Mouse (Mus musculus) left cerebral cortex, adult 11 months (tissue): ENCODE measurements at regions not wholly inside any gene's neighbourhood (a gene's known extent, or its start where the extent isn't known, plus 50 kb on each side); places are given as distances from the start of the nearest gene placed in this dataset.

Experiments
- DNase-seq: peaks from one replicate; pipeline ENCODE4 v3.0.0; 2022; ENCODE audit warnings: low spot score

DNA sequence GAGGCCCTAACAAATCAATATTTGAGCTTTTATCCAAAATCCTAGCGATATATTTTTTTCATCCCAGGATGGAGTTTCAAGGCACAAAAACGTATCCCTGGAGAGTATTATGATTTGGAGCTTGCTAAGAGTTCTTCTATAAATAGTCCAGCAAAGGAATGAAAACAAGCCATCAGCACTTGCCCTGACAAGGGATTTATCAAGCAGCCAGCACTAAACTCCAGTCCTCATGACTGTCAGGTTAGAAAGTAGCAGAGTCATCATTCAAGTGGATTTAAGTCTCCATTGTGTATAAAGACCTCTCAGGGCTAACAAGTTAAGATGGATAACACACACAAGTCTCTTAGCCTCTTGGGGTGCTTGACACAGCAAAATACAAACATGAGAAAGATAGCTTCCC lies 148.6 kb upstream of the Ust start:
- DNase-seq, result no peak

DNA sequence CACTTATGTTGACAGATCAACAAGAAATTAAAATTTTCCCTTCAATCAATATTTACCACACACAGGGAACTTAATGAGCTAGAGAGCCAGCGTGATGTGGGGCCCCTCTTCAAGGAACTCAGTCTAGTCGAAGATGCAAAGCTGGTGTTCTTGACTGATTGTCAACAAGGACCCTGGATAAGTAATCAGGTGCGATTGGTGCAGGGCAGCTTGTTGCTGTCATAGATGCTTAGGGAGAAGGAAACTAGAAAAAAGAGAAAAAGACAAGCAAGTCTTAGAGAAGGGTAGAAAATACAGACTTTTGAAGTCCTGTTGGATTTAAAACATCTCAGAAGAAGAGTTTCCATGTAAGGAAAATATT lies 140.3 kb upstream of the Ust start:
- no peak for DNase-seq

DNA sequence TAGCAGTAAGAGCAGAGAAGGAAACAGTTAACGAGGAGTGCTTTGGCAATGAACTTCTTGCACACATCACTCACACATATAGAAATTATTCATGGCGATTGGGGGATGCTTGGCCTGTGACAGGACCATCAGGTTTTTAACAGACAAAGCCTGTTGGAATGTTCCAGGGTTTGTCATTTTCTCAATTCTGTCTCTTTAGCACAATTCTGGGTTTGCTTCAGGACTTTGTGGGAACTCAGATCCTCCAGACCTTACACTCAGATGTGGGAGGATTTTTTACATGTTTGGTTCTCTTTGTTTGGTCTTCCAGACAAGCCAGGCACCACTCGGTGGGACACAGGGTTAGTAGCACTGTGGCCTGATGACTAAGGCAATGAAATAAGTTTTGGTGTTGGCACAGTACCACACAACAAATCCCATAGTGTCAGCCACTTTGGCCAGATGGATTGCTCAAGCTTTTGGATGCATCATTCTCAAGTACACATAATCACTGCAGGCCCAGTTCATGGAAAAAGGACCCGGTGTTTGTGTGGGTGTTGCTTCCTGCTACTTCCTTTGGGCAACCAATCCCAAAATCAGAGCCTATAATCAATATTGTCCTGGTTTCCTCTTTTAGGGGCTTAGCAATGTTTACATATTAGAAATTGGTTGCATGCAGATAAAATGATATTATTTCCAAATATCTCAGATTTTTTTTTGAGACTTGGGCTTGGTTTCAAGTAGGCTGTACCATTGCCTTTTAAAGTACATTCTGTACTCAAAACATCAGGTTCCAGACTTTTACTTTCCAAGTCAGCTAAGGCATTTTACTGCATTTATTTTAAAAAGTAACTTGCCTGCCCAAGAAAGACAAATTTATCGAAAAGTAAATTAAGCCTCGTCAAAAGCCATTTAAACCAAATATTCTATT lies 139.7 kb upstream of the Ust start:
- no peak for DNase-seq

DNA sequence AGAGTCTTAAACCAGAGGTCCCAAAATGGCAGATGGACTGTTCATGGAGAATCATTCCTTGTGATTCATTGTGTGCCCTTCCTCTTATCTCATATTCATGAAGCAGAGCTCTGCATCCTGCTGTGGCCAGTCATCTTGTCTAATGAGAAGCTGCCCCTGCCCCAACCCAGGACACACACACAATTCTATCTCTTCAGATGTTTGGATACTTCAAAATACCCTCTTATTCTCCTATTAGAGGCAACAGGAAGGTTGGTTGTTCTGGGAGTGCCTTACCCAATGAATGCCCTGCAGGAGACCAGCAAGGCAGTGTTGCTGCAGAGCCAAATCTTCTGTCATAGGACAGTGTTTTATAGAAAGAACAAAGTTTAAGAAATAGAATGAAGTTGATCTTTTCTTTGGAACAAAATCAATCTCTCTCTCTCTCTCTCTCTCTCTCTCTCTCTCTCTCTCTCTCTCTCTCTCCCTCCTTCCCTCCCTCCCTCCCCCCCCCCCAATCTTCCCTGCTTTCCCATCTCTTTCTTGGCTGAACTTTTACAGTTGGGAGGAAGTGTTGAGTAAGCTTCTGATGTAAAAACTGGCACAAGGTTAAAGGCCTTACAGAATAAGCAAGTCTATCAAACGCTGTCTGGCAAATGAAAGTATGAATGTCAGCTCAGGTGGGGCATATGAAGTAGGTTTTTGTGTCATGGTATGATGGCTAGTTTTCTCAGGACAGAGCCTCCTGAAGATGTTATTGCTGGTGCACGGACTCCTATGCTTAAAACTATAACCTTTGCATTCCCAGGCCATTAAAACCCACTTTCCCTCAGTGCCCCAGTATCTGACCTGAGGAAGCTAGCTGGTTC lies 138.8 kb upstream of the Ust start:
- DNase-seq, result no peak

DNA sequence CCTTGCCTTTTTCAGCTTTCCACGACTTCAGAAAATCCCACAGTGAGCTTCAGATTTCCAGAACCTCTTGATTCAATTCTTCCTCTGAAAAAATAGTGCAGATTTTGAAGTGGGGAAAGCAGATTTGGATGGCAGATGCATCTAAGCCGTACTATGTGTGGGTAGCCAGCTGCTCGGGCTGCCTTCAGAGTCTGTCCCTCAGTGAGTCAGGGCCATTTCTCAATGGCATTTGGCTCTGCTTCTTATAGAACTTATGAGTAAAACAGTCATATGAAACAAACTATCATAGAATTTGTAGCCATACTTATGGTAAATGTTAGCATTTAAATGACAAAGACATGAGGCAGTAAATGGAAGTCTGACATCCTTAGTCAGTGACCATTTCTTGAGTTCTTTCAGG lies 135.0 kb upstream of the Ust start:
- no peak for DNase-seq

DNA sequence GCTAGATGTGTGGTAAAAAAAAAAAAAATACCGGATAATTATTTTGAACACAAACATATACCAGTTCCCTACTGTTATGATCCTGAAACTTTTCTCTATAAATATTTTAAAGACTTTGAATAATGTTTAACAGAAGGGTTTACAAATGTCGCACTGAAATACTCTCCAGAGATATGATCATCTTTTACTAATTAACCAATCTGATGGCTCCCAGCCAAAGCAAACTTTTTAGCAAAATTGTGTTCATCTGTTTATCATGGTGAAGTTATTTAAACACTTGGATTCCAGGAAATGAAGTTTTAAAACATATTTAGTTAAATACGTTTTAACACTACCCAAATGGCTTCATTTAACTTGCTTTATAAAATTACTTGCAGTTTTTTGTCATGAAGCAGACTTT lies 123.6 kb upstream of the Ust start:
- DNase-seq, result no peak

DNA sequence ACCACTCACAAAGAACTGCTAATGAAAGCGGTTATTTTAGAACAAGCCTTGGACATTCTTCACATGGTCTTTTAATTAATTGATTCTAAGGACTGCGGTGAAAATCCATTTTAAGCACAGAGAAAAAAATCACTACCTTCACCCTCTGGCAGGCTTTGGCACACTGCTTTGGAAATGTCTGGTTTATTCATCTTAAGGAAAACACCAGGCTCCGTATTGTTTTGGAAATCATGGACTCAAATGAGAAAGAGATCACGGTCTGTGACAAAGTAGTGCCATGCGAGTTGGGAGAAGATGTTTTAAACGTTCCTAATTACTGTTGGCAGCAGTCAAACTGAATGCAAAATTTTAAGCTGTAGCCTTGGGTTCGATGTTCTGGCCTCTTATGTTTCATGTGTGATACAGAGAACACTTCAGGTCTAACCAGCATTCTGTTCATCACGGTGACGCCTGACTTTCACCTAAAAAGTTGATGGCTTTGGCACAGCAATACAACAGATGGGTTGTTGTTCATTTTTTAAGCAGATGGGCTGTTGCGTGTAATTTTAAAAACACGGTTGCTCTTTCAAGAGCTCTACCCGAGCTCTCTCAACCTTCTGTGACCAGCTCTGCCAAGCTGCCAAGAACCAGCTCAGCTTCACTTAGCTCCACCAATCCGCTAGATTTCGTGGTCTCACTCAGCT lies 105.7 kb upstream of the Ust start:
- no peak for DNase-seq

DNA sequence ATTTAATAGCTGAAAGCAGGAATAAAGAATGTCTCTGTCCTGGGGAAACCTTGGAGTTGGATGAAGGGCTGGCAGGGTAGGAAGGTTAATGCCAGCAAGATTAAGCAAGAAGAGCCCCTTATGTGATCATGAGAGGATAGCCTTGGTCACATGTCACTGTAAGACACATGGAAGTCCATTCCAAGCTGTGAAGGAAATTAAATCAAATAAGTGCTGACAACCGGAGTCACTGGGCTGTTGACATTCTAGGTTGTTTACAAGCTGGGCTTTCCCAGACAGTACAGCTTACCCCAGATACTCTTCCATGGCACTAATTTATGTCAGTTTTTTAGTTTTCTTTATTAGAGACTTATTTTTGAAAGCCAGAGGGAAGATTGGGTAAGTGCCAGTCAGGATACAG lies 100.1 kb upstream of the Ust start:
- DNase-seq, result no peak

DNA sequence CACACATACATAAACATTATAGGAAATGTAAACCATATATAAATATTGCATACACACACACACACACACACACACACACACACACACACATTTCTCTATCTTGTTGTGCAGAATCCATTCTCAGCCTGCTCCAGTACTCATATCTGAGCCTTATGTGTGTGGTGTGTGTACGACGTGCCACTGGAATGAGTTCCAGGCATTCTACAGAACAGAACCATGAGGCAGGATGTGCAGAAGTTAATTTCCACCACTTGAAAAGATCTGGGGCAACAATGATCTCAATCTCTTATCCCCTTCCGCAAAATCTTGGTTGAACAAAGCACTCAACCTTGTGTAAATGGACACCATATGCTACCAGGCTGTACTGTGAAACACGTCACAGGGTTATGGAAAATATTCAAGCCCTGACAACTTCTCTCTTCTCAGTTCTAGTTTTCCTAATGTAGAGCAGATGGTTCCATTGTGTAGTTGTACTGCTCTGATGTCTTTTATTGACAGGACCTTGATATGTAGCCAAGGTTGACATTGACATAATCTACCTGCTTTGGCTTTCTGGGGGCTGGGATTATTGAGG lies 96.9 kb upstream of the Ust start:
- DNase-seq, result no peak

DNA sequence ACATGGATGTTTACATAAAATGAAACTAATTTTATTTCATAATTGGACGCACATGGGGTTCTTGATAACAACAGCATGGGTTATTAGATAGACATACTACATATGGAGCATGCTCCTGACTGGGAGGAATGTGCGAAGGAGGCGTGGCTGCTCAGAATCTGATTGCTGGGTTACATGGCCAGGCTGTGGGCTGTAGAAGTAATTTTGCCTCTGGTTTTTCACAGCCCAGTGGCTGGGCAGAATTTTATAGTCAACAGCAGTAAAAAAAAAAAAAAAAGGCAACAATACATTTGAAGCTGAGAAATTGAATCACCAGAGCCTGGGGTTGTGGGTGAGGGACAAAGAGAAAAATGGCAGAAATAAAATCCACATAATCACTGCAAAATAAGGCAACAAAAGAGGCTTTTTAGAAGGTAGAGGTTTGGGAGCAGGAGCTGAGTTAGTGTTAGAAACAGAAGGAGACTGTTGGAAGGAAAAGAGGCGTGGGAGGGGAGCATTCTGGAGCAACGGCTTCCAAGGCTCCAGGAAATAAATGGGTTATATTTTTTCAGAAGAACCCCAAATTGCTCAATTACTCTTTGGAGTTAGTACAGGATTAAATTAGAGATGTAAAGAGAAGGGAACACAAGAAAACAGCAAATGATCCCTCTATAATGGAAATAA lies 71.4 kb upstream of the Ust start:
- DNase-seq, result peak; percentile 25

DNA sequence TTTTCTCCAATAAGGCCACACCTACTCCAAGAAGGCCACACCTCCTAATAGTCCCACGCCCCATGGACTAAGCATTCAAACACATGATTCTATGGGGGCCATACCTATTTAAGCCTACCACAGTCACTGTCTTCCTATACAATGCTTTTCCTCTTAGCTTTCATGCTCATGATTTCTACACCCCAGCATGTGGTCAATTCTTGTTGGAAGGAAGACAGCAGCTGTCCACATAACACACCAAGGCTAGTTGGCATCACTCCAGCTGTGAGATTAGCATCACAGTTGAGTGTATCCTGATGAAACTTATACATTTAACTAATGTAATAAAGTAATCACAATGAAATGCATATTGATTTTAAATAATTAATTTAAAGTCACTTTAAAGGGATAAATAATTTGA lies 70.5 kb upstream of the Ust start:
- no peak for DNase-seq

DNA sequence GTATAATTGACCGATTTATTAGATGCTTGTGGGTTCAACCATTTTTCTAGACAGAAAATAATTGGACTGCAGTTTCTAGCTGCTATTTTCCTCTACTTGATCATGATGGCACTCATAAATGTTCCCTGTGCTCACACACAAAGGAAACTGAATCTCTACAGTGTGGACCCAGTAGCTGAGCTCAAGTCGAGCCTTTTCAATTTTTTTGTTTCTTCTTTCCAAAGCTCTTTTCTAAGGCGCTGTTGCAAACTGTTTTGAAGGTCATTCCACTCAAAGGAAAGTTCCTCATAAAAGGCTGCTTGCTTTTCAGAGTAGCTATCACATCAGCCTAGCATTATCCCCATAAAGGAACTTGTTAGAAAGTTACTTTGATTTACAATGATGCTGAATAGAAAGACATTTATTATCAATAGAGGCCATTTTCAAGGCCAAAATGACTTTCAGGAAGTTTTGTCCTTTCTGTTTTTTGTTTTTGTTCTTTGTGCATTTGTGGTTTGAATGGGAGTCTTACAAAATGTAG lies 65.8 kb upstream of the Ust start:
- DNase-seq, result no peak

DNA sequence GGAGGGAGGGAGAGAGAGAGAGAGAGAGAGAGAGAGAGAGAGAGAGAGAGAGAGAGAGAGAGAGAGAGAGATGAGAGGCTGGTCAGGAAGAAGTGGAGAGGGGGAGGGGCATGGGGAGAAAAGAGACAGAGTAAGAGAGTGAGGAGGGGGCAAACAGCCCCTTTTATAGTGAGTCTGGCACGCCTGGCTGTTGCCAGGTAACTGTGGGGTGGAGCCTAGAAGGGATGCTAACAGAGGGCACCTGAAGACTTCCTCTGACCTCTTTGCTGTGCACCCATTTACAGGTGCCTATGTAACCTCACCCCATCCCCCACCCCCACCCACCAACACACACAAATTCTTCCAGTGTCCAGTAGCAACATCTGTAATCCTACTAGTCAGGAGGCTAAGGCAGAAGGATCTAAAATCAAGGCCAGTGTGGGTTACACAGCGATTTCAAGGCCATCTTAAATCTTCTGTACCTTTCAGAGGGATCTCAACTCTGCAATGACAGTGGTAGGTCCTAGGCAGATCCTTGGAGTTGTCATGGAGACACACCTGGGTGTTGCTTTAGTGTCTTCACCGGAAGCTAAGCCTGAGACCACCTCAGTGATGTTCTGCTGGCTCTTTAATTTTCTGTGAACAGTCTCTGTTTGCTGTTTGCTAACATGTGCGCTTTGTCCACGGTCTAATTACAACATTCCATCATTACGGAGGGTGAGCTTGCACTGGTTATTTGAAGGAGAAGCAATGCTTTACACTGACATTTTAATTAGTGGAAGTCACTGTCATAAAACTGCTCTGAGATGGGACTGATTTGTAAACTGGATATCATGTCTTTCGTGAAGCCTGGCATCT lies 65.1 kb upstream of the Ust start:
- DNase-seq, result no peak

DNA sequence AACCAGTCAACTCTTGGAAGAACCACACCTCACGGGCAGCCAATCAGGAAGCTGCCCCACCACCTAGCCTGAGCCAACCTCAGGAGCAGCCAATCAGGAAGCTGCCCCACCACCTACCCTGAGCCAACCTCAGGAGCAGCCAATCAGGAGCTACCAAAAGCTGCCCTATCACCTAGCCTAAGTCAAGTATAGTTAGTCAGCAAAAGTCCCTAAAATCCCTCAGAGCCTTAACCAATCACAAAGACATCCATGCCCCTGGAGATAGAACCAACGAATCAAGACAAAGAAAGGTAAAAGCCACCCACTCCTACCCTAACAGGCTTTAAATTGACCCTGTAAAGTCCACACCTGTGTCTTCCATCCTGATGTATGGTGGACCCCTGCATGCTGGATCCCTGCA lies 61.7 kb upstream of the Ust start:
- no peak for DNase-seq

DNA sequence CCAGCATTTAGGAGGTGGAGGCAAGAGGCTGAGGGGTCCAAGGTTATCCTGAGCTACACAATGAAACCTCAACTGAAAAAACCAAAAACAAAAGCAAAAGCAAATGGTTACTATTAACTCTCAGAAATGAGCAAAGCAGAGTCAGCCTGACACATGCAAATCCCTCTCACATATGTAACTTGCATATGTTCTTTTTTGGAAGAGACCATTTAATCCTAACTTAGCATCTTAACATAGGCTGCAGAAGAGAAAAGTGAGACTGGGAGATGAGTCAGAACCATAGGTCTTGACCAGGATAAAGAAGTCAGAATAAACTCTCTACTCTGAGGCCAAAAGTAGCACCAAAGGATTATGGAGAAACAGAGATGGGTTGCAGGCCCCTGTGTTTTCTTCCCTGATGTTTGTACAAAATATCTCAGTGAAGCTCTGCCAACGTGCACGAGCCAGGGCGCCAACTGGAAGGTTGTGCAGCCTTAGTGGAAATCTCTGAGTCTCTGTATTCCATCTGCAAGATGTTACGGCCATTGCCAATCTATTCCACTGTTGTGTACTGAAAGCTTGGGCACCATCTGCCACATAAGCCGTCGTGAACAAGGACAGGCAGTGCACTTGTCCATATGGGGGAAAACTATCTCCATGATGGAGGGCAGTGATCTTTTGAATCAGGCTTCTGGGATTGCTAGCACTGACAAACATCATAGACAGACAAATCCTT lies 59.2 kb upstream of the Ust start:
- no peak for DNase-seq
